Mouse (Mus musculus): ENCODE results near the gene Zfp985.
"Not testable (repeated sequence)": the region's sequence is repeated elsewhere in the genome, so short reads cannot be mapped to it uniquely, and the experiment has no call there.

The Zfp985 gene

DNA sequence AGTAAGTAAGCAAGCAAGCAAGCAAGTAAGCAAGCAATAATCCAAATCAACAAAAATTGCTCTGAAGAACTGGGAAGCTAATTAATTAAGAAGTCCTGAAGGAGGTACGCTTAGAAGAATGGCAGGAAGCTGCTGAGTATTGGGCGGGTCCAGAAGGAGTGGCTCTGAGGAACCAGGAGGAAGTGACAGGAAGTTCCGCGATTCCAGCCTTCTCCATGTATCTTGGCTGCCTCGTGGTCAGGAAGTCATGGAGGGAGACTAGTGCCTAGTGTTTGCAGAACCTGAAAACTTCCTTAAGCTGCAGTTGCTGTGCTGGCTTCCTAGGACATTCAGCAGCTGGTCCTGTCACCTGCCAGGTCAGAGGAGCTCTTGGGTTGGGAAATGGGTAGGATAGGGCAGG, at the start of gene Zfp985:
TSS of gene Zfp985 (plus strand) at position 207 of the 400 bp plus-strand sequence.
- not testable (repeated sequence) for DNase-seq (ENCODE audit: low spot score)

DNA sequence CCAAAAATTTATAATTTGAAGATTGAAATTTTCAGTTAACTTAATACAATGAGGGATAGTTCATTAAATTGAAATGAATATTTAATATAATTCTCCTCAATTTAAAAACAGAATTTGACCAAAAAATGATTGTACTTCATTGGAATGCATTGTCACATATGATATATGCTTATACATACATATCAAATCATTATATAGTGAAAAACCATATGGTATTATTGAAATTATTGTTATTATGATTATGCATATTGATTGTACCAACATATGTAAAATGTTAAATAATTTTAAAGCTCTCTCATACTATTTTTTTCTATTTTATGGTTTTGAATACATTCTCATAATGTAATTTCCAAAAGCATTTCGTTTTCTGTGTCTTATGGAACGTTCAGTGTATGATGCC, 43.9 kb upstream of the Zfp985 start:
- no peak for DNase-seq (ENCODE audit: low spot score)

DNA sequence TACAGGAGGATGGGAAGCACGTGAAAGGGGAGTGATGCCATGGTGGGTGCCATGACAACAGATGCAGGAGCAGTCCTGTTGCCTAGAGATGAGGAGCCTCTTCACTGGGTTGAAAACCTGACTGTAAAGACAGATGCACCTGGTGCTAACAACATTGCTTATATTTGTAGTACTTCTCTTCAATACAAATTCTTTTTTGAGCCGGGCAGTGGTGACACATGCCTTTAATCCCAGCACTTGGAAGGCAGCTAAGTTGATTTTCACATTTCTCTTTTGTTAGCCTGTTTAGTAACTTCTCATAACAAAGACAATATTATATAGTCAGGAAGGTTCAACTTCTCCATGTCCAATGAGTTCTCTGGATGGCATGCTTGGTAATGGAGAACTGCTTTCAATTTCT, 34.1 kb upstream of the Zfp985 start:
- peak; percentile 11 for DNase-seq (ENCODE audit: low spot score)

DNA sequence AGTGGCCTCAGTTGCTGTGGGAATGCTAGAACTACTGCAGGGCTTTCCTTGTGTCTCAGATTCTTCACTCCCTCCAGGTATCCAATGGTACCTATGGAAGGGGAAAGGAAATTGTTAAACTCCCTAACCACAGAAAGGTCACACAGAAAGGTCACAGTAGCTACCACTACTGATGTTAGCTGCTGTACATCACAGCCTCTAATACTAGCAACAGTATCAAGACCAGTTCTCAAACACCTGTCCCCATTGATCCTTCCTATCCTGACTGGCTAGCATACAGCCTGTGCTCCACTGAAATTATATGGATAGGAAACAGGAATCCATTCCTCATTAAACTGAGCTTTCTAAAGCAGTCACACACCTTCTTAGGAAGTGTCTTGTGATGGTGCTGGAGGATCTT, 33.0 kb upstream of the Zfp985 start:
- DNase-seq (ENCODE audit: low spot score), result peak; percentile 6

DNA sequence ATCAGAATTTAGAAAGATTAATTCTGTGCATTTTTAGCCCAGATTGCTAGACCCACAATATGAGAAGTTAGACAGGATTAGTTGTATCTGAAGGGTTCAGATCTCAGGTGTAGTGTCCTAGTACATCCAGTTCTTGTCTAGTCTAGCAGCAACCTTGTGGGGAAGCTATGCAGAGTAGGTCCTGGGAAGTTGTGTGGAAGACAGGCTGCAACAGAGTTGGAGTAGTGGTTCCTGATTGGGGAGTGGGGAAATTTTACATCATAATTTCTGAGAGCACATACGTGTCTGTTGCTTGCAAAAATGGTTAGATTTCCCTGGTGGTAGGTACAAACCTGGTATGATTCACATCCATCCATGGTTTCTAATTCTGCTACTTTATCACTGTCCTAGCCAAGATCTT, 28.0 kb upstream of the Zfp985 start:
- no peak for DNase-seq (ENCODE audit: low spot score)

DNA sequence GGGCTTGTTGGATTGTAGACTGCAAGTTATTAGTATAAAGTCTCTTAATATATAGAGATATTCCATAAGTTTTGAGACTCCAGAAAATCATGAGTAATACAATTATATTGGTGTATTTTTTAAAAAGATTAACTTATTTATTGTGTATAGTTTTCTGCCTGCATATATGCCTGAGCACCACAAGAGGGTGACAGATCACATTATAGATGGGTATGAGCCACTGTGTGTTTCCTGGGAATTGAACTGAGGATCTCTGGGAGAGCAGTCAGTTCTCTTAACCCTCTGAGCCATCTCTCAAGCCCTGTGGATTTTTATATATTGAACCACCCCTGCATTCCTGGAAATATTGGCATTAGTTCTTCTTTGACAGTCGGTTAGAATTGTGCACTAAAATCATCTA, 22.7 kb upstream of the Zfp985 start:
- no peak for DNase-seq (ENCODE audit: low spot score)

DNA sequence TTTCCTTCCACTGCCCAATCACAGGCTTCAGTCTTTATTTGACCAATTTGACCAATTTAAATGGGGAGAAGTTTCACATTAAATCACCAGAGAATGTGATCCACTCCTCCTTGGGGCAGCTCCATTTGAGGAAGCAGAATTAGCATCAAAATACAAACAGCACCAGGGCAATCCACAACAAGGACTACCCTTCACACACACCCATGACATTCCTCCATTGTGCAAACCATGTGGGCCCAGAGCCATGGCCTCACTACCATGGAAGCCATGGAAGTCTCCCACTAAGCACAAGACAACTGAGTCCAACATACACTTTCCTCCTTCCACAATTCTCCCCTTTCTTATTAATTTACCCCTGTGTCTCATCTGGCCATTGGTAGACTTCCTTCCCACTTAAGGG, 17.2 kb upstream of the Zfp985 start:
- DNase-seq (ENCODE audit: low spot score), result not testable (repeated sequence)

DNA sequence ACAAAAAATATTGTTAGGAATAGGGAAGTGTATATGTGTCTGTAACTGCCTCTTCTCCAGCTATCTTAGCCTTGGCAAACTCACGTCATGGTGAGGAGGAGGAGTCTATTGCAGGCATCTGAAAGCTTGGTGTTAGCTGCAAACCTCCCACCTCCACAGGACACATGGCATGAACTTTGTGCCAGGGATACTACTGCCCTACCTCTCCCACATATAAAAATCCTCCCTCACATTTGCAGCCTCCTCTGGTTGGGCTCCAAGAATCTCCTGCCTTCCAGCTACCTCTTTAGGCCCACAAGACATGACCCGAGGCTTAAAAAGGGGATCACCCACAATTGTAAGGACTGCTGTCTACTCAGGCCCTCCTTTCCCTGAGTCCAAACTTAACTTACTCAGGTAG, 15.4 kb upstream of the Zfp985 start:
- no peak for DNase-seq (ENCODE audit: low spot score)

DNA sequence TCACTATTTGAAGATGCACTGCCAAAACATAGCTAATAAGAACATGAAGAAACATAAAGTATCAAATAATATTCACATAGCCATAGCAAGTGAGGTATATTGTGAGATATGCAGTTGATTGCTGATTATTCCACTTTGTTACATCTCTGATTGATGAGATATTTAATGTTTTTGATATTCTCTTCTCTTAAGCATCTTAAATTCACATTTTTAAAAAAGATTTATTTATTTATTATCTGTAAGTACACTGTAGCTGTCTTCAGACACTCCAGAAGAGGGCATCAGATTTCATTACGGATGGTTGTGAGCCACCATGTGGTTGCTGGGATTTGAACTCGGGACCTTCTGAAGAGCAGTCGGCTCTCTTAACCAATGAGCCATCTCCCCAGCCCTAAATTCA, 13.2 kb upstream of the Zfp985 start, which contains the start of gene Gm16503:
TSS of gene Gm16503 (plus strand) at position 301 of the 400 bp plus-strand sequence.
- DNase-seq (ENCODE audit: low spot score), result not testable (repeated sequence)

DNA sequence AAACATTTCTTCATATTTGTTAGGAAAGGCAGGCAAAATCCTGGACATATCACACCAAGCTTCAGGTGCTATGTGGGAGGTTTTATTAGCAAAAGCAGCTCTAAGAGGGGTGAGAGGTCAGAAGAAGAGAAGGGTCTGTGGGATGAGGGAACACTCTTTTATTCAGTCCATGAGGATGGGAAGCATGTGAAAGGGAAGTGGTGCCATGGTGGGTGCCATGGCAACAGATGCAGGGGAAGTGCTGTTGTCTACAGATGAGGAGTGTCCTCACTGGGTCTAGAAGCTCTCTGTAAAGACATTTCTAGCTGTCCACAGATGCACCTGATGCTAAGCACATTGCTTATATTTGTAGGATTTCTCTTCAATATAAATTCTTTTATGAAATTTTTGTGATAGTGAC, 12.0 kb upstream of the Zfp985 start:
- no peak for DNase-seq (ENCODE audit: low spot score)

DNA sequence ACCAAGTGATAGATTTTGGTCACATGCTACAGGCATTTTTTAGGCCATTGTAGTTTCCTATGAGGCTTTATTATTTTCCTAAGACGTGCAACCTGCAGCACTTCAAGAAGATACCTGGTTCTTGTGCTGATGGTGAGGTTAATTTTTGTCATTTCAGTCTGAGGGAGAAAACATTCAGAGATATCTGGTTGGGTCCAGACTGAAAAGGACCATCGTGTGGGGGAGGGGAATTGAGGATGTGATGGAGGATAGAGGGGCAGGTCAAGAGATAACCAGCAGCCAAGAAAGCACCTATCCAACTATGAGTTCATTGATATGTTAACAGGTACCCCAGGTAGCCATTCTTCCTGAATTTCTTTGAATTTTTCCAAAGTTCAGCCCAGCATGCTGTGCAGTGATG, 1.3 kb downstream of the Zfp985 start:
- not testable (repeated sequence) for DNase-seq (ENCODE audit: low spot score)

DNA sequence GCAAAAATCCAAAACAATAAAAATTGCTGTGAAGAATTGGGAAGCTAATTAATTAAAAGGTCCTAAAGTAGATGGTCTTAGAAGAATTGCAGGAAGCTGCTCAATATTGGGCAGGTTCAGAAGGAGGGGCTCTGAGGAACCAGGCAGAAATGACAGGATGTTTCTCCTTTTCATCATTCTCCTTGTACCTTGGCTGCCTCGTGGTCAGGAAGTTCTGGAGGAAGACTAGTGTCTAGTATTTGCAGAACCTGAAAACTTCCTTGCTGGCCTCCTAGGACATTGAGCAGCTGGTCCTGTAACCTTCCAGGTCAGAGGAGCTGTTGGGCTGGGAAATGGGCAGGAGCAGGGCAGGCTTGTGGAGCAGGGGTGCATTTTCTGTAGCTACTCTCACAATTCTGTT, 3.8 kb downstream of the Zfp985 start:
- DNase-seq (ENCODE audit: low spot score), result not testable (repeated sequence)

DNA sequence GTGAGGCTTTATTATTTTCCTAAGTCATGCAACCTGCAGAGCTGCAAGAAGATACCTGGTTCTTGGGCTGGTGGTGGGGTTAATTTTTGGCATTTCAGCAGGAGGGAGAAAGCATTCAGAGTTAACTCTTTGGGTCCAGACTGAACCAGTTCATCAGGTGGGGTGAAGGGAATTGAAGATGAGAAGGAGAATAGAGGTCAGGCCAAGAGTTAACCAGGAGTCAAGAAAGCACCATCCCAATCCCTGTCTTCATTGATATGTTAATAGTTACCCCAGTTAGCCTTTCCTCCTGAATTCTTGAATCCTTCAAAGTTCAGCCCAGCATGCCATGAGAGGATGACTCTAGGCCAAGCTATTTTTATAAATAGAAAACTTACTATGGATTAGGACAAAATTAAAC, 4.9 kb downstream of the Zfp985 start:
- not testable (repeated sequence) for DNase-seq (ENCODE audit: low spot score)

DNA sequence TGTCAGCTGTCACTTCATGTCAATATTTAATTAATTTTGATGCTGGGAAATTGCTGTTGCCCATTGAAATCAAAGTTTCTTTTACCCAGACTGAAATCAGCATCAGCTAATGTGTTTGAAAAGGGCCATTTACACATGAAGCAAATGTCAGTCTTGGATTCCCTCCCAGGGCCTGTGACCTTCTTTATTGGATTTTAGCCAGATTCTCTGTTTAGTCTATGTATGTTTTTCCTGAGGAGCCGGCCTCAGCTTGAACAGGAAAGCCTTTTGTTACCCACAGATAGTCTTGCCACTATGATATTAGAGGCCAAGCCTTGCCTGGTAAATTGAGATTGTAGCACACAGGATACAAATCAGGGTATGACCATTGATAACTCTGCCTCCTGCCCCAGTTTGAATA, 6.0 kb downstream of the Zfp985 start:
- not testable (repeated sequence) for DNase-seq (ENCODE audit: low spot score)

DNA sequence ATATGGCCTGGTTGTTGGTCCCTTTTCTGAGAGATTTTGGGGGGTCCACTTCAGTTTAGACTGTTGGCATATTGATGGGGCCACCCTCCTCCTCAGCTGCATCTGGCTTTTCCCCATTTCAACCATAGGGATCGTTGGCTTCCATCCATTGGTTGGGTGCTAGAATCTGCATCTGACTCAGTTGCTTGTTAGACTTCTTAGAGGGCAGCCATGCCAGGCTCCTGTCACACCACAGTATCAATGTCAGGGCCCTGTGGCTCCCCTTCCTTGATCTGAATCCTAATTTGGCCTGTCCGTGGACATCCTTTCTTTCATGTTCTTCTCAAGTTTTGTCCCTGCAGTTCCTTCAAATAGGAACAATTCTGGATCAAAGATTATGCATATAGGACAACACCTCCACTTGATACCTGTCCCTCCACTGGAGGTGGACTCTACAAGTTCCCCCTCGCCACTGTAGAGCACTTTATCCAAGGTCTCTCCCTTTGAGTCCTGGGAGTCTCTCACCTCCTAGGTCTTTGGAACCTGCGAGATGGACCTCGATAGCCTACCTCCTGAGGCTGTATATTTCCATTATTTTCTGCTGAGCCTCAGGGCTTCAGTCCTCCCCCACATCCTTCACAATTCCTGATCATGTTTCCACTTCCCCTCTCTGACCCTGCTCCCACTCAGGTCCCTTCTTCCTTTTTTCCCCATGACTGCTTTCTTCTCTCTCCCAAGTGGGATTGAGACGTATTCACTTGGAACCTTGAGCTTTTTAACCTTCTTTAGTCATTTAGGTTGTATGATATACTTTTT, 12.5 kb downstream of the Zfp985 start:
- DNase-seq (ENCODE audit: low spot score), result no peak

DNA sequence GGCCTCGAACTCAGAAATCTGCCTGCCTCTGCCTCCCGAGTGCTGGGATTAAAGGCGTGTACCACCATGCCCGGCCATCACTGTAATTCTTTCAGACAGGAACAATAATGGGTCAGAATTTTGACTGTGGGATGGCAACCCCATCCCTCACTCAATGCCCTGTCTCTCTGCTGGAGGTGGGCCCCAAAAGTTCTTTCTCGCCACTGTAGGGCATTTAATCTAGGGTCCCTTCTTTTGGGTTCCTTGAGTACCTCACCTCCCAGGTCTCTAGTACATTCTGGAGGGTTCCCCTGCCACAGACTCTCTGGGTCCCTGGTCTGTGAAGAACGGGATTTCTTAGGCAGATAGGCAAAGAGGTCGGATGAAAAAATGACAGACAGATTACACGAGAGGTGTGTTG, 18.1 kb downstream of the Zfp985 start:
- not testable (repeated sequence) for DNase-seq (ENCODE audit: low spot score)

DNA sequence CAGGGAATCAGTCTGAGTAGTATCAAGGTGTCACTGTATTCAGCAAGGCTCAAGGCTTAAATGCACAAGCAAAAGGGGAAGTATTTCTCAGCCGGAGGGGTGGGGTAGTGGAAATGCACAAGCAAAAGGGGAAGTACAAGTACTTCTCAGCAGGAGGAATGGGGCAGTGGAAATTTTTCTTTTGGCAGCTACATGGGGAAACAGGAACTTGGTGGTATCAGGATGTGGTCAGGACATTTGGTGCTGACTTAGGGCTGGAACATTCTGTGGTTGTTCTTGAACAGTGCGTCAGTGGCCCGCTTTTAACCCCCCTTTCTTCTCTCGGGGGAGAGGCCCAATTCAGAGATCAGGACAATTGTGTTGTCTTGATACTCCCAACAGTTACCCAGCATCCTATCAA, 26.3 kb downstream of the Zfp985 start:
- DNase-seq (ENCODE audit: low spot score), result not testable (repeated sequence)

DNA sequence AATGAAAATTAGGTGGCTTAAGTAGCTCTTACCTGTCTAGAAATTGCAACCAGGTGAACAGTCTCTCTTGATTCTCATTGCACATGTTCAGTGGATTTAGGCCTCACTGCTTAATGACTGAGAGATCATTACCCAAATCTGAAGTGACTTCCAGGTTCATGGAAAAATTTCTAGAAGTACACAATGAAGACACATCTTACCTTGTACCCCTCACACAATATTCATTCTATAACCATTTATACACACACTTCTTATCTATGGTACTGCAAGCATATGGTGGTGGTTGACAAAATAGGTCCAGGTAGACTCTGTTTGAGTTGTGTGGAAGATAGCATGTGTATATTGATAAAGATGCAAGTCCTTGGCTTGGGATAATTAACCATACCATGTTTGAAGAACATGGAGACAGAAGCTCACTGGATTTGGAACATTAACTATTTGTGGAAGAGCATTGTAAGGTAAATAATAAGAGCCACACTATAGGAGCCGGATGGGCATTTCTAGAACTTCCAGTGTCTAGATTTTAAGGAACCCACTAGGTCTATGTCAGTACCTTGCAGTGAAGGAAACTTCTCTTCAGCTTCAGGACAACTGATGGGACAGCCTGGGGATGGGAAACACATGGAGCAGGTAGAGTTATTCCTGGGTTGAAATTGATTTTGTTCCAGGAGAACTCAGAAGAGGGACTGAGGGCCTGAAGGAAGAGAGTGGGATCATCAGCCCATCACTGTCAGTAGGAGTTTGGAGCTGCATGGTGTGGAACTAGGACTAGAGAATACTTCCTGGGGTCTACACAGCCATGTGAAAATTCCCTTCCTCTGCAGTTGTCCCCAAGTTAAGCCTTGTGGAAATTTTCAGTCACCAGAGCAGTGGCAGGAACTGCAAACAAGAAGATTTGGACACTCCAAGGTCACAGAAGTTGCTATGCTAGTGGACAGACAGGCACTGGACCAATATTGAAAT, 33.7 kb downstream of the Zfp985 start:
- no peak for DNase-seq (ENCODE audit: low spot score)

DNA sequence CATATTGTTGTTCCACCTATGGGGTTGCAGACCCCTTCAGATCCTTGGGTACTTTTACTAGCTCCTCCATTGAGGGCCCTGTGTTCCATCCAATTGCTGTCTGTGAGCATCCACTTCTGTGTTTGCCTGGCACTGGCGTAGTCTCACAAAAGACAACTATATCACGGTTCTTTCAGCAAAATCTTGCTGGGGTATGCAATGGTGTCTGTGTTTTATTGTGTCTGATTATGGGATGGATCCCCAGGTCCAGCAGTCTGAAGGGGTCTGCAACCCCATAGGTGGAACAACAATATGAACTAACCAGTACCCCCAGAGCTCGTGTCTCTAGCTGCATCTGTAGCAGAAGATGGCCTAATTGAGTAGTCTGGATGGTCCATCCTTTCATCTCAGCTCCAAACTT, 41.6 kb downstream of the Zfp985 start:
- DNase-seq (ENCODE audit: low spot score), result not testable (repeated sequence)

DNA sequence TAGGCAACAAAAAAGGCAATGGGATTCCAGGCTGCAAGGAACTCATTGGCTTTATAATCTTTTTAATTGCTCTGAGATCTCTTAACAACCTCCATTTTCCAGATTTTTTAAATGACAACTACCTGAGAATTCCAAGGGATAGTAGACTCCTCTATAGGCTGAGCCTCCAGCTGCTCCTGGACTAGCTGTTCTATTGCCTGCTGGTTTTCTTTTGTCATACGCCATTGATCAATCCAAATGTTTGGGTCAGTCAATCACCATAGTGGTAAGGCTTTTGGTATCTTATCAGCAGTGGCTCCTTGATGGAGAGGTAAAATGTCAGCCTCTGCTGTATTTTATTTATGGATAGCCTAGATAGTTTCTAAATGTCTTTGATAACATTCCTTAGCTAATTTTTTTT, 44.6 kb downstream of the Zfp985 start:
- no peak for DNase-seq (ENCODE audit: low spot score)

DNA sequence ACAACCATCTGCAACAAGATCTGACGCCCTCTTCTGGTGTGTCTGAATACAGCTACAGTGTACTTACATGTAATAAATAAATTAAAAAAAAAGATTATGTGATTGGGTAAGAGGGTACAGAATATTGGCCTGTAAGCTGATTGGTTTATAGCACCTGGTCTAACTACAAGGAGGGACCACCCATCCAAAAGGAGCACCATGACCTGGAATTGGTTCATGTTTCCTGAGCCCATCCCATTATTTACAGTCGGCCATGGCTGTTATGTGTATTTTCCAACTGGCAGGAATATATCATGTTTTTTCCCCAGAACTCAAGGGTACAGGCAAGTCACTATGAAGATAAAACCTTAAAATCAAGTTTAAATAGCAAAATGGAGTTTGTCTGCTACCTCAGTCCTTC, 45.8 kb downstream of the Zfp985 start:
- no peak for DNase-seq (ENCODE audit: low spot score)

DNA sequence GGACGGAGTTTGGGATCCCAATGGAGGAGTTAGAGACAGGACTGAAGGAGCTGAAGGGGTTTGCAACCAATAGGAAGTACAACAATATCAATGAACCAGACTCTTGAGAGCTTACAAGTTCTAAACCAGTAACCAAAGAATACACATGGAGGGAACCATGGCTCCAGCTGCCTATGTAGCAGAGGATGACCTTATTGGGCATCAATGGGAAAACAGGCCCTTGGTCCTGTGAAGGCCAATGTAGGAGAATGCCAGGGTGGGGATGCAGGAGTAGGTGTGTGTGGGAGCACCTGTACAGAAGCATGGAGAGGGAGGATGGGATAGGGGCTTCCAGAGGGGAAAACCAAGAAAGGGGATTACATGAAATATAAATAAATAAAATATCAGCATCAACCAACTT, 48.8 kb downstream of the Zfp985 start:
- no peak for DNase-seq (ENCODE audit: low spot score)

DNA sequence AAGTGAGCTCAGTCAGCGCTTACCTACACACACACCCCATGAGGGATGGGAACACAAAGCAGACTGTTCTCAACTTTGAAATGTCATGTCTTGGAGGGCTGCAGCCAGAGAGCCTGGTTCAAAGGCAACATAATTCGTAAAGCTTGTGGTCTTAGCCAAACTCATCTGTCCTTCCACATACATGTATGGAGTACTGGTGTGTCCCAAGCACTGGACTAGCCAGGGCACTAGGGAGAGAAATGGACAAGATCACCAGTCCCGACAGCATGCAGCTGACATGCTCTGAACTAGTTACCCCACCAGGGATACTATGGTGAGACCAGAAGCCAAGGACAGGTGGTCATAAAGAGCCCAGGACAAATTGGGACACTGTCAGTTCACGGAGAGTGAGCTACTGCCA, 50.7 kb downstream of the Zfp985 start:
- no peak for DNase-seq (ENCODE audit: low spot score)
